Mouse (Mus musculus): ENCODE measurements at regions not wholly inside any gene's neighbourhood (a gene's known extent, or its start where the extent isn't known, plus 50 kb on each side); places are given as distances from the start of the nearest gene placed in this dataset.

DNA sequence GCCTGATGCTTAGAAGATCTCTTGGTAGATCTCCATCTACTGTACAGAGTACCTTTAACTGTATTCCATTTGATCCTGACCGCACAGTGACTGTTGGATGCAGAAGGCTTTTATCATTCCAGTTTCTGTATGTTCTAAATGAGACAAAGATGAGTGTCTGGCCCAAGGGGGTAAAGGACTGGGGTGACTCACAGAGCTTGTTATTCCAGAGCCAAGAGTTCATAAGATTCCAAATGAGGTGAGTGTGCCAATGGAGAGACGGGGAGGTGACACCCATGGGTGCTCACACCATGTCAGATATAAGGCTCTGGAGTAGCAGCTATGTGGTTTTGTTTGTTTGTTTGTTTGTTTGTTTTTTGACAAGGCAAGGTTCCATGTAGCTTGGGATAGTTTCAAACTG, 54.8 kb upstream of the Lclat1 start:
- DNase-seq: no peak

DNA sequence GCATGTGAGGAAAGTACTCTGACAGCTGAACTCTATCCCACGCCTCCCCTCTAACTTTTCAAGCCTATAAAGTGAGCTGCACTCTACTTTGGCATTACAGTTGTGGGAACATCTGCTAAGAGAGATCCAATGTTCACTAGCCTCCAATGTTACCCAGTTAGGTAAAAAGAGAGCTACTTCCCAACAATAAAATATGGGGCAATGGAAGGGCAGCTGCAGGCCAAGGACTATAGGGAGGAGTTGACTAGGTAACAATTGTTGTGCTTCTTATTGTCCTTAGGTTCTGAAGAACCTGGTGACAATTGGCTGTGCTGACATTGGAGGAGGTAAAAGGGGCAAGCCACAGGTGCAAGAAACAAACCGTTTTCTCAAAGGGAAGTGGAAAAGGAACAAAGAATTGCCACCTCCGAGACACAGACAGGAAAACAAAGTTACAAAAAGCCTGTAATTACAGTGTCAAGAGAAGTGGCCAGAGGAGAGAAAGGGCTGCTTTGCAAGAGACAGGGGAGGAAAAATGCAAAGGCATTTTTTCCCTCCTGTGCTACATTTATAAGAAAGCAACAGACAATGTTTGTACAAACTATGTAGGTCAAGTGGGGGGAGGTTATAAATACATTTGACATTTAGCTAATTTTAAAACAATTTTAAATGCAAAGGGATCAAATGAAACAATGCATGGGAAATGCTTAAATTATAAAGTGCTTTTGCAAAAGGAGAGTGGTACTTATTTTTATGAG, 54.1 kb upstream of the Lclat1 start:
- DNase-seq: no peak

DNA sequence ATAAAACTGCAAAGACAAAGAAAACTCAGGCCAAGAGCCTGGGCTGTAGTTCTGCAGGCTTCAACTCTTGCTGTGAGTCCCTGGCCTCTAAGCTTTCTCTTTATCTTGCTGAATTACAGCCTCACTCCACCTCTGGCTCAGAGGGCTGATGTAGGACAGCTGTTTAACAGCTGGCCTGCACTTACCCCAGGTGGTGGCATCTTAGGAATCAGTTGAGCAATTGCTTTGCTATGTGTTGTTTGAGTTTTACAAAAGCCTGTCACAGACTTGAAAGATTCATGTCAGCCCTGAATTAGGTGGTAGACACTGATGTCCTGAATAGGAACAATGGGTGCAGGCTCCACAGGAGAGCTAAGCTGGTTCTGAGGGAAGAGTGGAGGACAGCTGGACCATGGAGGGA, 53.6 kb upstream of the Lclat1 start:
- no peak for DNase-seq

DNA sequence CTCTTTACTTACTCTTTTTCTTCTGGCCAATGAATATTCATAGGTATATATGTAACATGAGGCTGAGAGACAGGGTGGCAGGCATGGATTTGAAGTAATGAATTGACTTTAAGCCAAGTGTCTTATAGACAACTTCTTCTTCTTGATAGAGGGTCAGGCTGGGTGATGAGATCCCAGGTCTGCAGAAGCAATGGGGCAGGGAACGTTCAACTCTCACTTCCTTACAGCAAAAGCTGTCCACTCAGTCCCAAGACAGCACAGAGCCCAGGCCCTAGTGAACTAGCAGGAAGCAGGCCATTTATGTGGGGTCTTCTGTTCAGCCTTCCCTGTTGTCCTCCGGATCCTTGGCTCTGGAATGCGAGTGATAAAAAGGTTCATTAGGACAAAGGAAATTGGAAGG, 52.6 kb upstream of the Lclat1 start:
- no peak for DNase-seq

DNA sequence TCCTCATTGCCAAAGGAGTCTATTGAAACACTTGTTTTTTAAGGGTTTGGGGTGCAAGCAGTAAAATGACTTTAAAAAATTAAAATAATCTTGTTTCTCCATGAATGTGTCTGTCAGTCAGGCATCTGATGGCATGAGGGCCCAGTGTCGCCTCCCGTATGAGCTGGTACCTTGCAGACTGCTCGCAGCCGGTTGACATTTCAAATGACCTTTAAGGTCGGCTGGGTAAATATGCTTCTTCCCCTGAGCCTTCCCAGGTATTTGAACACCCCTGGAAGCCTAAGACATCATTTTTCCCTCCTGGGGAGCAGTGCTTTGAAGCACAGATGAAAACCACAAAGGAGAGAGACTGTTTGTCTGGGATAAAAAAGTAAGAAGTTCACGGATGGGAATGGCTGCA, 52.2 kb upstream of the Lclat1 start:
- no peak for DNase-seq

DNA sequence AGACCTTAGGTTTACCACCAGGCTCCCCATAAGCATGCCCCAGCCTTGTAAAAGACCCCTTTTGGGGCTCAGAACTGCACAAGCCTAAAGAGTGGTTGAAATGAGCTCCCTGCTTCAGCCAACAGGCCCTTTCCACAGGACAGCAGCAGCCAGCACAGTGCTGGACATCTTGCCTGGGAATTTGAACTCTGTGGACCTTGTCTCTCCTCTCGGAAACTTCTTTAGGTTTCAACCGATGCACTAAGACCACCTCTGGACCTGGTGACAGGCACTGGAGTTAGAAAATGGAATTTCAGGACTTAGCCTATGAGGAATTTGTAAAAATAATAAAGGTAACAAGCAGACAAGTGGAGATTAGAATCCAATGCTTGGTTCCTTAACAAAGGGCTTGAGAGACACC, 51.2 kb upstream of the Lclat1 start:
- no peak for DNase-seq

Measured in right cerebral cortex, postnatal 14 days (tissue).